ENCODE assay signal across 29 mouse cellular contexts in the genomic region with DNA sequence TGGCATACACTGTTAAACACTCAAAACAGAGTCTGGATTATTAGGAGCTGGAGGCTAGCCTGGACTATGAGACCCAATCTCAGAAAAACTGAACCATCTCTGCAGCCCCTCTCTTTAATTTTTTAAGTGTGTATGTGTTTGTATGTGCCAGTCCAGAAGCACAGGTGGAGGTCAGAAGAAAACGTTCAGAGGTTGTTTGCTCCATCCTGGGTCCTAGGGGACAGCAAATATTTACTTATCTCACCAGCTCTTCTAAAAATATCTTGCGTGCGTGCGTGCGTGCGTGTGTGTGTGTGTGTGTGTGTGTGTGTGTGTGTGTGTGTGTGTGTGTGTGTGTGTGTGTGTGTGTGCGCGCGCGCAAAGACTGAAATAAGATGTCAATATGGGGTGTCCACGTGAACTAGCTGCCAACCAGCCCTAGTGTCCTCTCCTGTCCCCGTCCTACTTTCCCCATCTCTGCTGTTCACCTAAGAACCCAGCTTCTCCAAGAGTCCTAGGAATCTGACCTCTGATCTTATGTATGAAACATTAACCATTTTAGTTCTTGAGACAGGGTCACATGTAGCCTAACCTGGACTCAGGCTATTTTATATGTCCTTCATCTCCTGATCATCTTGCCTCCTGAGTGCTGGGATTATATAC. TPM values are rescaled to one million over a fixed set of nuclear protein-coding genes. Genes with fewer than 3 reads are reported as not detected.
DNase-seq lines count a peak whose midpoint lies in the region; ATAC-seq and TF ChIP-seq lines count a peak whose summit lies in the region.
"Had no signal": no experiment of that assay in that cellular context is flagged by ENCODE, and none has a peak within 500 bp of the region (broad histone marks: within the 10 kb centered on the region; RNA-seq: fewer than 3 reads in every experiment).

No protein-coding gene starts in this region.

- H3K36me3 ChIP-seq in heart, postnatal 0 days (replicated peaks; ENCODE audit: control insufficient read depth, insufficient read depth, low read length), result peaks cover 69% of the 10 kb centered on the region
- H3K36me3 ChIP-seq in kidney, embryonic 15.5 days, result peaks cover 95% of the 10 kb centered on the region
- peaks cover 93% of the 10 kb centered on the region for H3K36me3 ChIP-seq in liver, embryonic 15.5 days (replicated peaks)
- peaks cover 98% of the 10 kb centered on the region for H3K36me3 ChIP-seq in liver, embryonic 12.5 days

- DNase-seq in heart, postnatal 0 days (ENCODE audit: low spot score), result peak; percentile 27
- no peak for DNase-seq in heart, adult 8-10 months (ENCODE audit: low spot score)
- DNase-seq in kidney, adult 18-20 months, result no peak
- no peak for DNase-seq in gastrocnemius, postnatal 10 days
- DNase-seq: adrenal gland, adult 2 months; adrenal gland, postnatal 36 days; cerebellum, adult 18-20 months; cerebellum, postnatal 10 days; gastrocnemius, adult 2 months; layer of hippocampus, postnatal 36 days; left cerebral cortex, postnatal 4 days; right cerebral cortex, postnatal 25 days had no signal

- H3K4me2 ChIP-seq in heart, postnatal 0 days (ENCODE audit: low read depth, low read length), result no peak overlapping the region
- H3K4me2 ChIP-seq in kidney, embryonic 15.5 days, result no peak overlapping the region
- H3K4me2 ChIP-seq in liver, embryonic 15.5 days, result no peak overlapping the region
- H3K4me2 ChIP-seq in liver, embryonic 12.5 days, result no peak overlapping the region
- H3K4me2 ChIP-seq: embryonic facial prominence, embryonic 13.5 days; forebrain, embryonic 15.5 days; hindbrain, embryonic 14.5 days; lung, embryonic 15.5 days; midbrain, embryonic 11.5 days; stomach, embryonic 15.5 days had no signal

- H3K27me3 ChIP-seq in heart, postnatal 0 days (ENCODE audit: control insufficient read depth, insufficient read depth, low read length), result no peaks in the 10 kb centered on the region
- H3K27me3 ChIP-seq in kidney, embryonic 15.5 days, result no peaks in the 10 kb centered on the region
- H3K27me3 ChIP-seq in liver, embryonic 15.5 days, result no peaks in the 10 kb centered on the region
- H3K27me3 ChIP-seq in liver, embryonic 12.5 days (replicated peaks), result no peaks in the 10 kb centered on the region
- H3K27me3 ChIP-seq: CH12.LX; embryonic facial prominence, embryonic 13.5 days; forebrain, embryonic 15.5 days; lung, embryonic 15.5 days; stomach, embryonic 15.5 days had no signal

- no peak overlapping the region for H3K9ac ChIP-seq in heart, postnatal 0 days (replicated peaks; ENCODE audit: low read depth, low read length)
- no peak overlapping the region for H3K9ac ChIP-seq in kidney, embryonic 15.5 days
- H3K9ac ChIP-seq in liver, embryonic 15.5 days, result no peak overlapping the region
- no peak overlapping the region for H3K9ac ChIP-seq in liver, embryonic 12.5 days
- H3K9ac ChIP-seq: embryonic facial prominence, embryonic 13.5 days; forebrain, embryonic 15.5 days; hindbrain, embryonic 14.5 days; lung, embryonic 15.5 days; stomach, embryonic 15.5 days had no signal

- H3K27ac ChIP-seq in heart, postnatal 0 days (ENCODE audit: low read depth), result no peak overlapping the region; the same call in 1 of the 2 replicates
- no peak overlapping the region for H3K27ac ChIP-seq in kidney, embryonic 15.5 days
- peak overlapping the region; percentile 46; the same call in 1 of the 2 replicates for H3K27ac ChIP-seq in liver, embryonic 15.5 days (replicated peaks)
- H3K27ac ChIP-seq in liver, embryonic 12.5 days, result no peak overlapping the region
- H3K27ac ChIP-seq: embryonic facial prominence, embryonic 13.5 days; forebrain, embryonic 10.5 days; forebrain, embryonic 15.5 days; gastrocnemius, adult 2 months; heart, embryonic 10.5 days; hindbrain, embryonic 14.5 days; lung, embryonic 15.5 days; stomach, embryonic 15.5 days had no signal

- no peak overlapping the region for H3K4me3 ChIP-seq in heart, postnatal 0 days (ENCODE audit: low read depth, low read length)
- H3K4me3 ChIP-seq in kidney, embryonic 15.5 days (replicated peaks), result no peak overlapping the region
- H3K4me3 ChIP-seq in liver, embryonic 15.5 days (replicated peaks), result no peak overlapping the region
- H3K4me3 ChIP-seq in liver, embryonic 12.5 days, result no peak overlapping the region
- H3K4me3 ChIP-seq: embryonic facial prominence, embryonic 13.5 days; forebrain, embryonic 10.5 days; forebrain, embryonic 15.5 days; gastrocnemius, adult 2 months; heart, embryonic 10.5 days; lung, embryonic 15.5 days; stomach, embryonic 15.5 days had no signal

- no peak for ATAC-seq in heart, postnatal 0 days (ENCODE audit: insufficient read depth, low read depth)
- ATAC-seq in kidney, embryonic 15.5 days (replicated peaks; ENCODE audit: low FRiP score), result 0 out of 2 replicates have a peak, but pooled peaks have one; percentile 18
- peak; percentile 54; the same call in 1 of the 2 replicates for ATAC-seq in liver, embryonic 15.5 days (ENCODE audit: insufficient read depth)
- no peak for ATAC-seq in liver, embryonic 12.5 days
- ATAC-seq: activated CD4-positive, CD25-positive, alpha-beta regulatory T cell, adult 4 months; forebrain, embryonic 15.5 days; inflammation-experienced regulatory T-cells, adult 6 months; midbrain, embryonic 16.5 days had no signal

- H3K4me1 ChIP-seq in heart, postnatal 0 days (ENCODE audit: control insufficient read depth, insufficient read depth), result no peaks in the 10 kb centered on the region
- H3K4me1 ChIP-seq in kidney, embryonic 15.5 days, result no peaks in the 10 kb centered on the region
- 0 out of 2 replicates have a peak, but pooled peaks cover 6% of the 10 kb centered on the region for H3K4me1 ChIP-seq in liver, embryonic 15.5 days (replicated peaks)
- no peaks in the 10 kb centered on the region for H3K4me1 ChIP-seq in liver, embryonic 12.5 days
- H3K4me1 ChIP-seq: embryonic facial prominence, embryonic 13.5 days; forebrain, embryonic 10.5 days; heart, embryonic 10.5 days; lung, embryonic 15.5 days; stomach, embryonic 15.5 days had no signal

- no peak for TF ChIP-seq CTCF in heart, postnatal 0 days (IDR thresholded peaks at IDR 0.05; ENCODE audit: low read depth)

- no peaks in the 10 kb centered on the region for H3K9me3 ChIP-seq in heart, postnatal 0 days (replicated peaks; ENCODE audit: control insufficient read depth, low read length)
- no peaks in the 10 kb centered on the region for H3K9me3 ChIP-seq in kidney, embryonic 15.5 days (replicated peaks)
- no peaks in the 10 kb centered on the region for H3K9me3 ChIP-seq in liver, embryonic 15.5 days (replicated peaks)
- no peaks in the 10 kb centered on the region for H3K9me3 ChIP-seq in liver, embryonic 12.5 days (replicated peaks)
- H3K9me3 ChIP-seq: embryonic facial prominence, embryonic 13.5 days; forebrain, embryonic 10.5 days; forebrain, embryonic 15.5 days; heart, embryonic 10.5 days; lung, embryonic 15.5 days; stomach, embryonic 15.5 days had no signal

- 63% methylated on average over 12 of the region's 12 CpGs for WGBS in heart, postnatal 0 days
- 83% methylated on average over 12 of the region's 12 CpGs for WGBS in kidney, embryonic 15.5 days
- 80% methylated on average over 12 of the region's 12 CpGs for WGBS in liver, embryonic 15.5 days (ENCODE audit: insufficient replicate concordance)
- 75% methylated on average over 12 of the region's 12 CpGs for WGBS in liver, embryonic 12.5 days (ENCODE audit: insufficient replicate concordance)

- no peak for TF ChIP-seq EP300 in heart, postnatal 0 days (IDR thresholded peaks at IDR 0.05; ENCODE audit: low read depth)

RNA-seq across cellular contexts. Expression of a gene that starts 11.3 kb away (rescaled TPM):
- total RNA-seq in heart, postnatal 0 days (2014; rRNA removed; ENCODE audit: low replicate concordance), result 9.3 and 30.2 TPM in 2 replicates
- 20.3 and 22.5 TPM in 2 replicates for polyA plus RNA-seq in heart, postnatal 0 days (2015; fragmentation: Nextera tagmentation; extraction: Ambion mirVana)
- 1 to 10 TPM; 5.4 to 8.1 (median 6.3) TPM for total RNA-seq in heart, adult 8-10 months (2022)
- 75.2 and 75.5 TPM in 2 replicates for polyA plus RNA-seq in kidney, embryonic 15.5 days (2015; fragmentation: Nextera tagmentation; extraction: Ambion mirVana)
- polyA plus RNA-seq in liver, embryonic 15.5 days (2015; fragmentation: Nextera tagmentation; extraction: Ambion mirVana), result 15.6 and 18.7 TPM in 2 replicates
- polyA plus RNA-seq in liver, embryonic 12.5 days (2016; fragmentation: Nextera tagmentation; extraction: Ambion mirVana), result 22.7 and 24.0 TPM in 2 replicates
- 1 to 10 TPM; 2.5 to 4.6 TPM for total RNA-seq in gastrocnemius, postnatal 10 days (2021)

RNA-seq across cellular contexts. Expression of a gene that starts 26.1 kb away (rescaled TPM):
- 63.4 and 75.1 TPM in 2 replicates for total RNA-seq in heart, postnatal 0 days (2014; rRNA removed; ENCODE audit: low replicate concordance)
- polyA plus RNA-seq in heart, postnatal 0 days (2015; fragmentation: Nextera tagmentation; extraction: Ambion mirVana), result 40.8 and 43.9 TPM in 2 replicates
- total RNA-seq in heart, adult 8-10 months (2022), result 10 to 100 TPM; 38.2 to 44.5 (median 43.4) TPM
- polyA plus RNA-seq in kidney, embryonic 15.5 days (2015; fragmentation: Nextera tagmentation; extraction: Ambion mirVana), result 66.1 and 67.6 TPM in 2 replicates
- polyA plus RNA-seq in liver, embryonic 15.5 days (2015; fragmentation: Nextera tagmentation; extraction: Ambion mirVana), result 25.2 and 29.0 TPM in 2 replicates
- polyA plus RNA-seq in liver, embryonic 12.5 days (2016; fragmentation: Nextera tagmentation; extraction: Ambion mirVana), result 30.7 and 32.6 TPM in 2 replicates
- total RNA-seq in gastrocnemius, postnatal 10 days (2021), result 10 to 100 TPM; 44.8 to 46.5 TPM

RNA-seq across cellular contexts. Expression of a gene that starts 43.8 kb away (rescaled TPM):
- total RNA-seq in heart, postnatal 0 days (2014; rRNA removed; ENCODE audit: low replicate concordance), result 3.7 and 12.4 TPM in 2 replicates
- 17.6 and 21.6 TPM in 2 replicates for polyA plus RNA-seq in heart, postnatal 0 days (2015; fragmentation: Nextera tagmentation; extraction: Ambion mirVana)
- total RNA-seq in heart, adult 8-10 months (2022), result 10 to 100 TPM; 10.8 to 23.0 (median 16.2) TPM
- polyA plus RNA-seq in kidney, embryonic 15.5 days (2015; fragmentation: Nextera tagmentation; extraction: Ambion mirVana), result 38.2 and 40.3 TPM in 2 replicates
- polyA plus RNA-seq in liver, embryonic 15.5 days (2015; fragmentation: Nextera tagmentation; extraction: Ambion mirVana), result 11.6 and 12.7 TPM in 2 replicates
- 18.1 and 18.9 TPM in 2 replicates for polyA plus RNA-seq in liver, embryonic 12.5 days (2016; fragmentation: Nextera tagmentation; extraction: Ambion mirVana)
- total RNA-seq in gastrocnemius, postnatal 10 days (2021), result 10 to 100 TPM; 10.9 to 11.6 TPM

RNA-seq across cellular contexts. Expression of a gene that starts 43.8 kb away (rescaled TPM):
- total RNA-seq in heart, postnatal 0 days (2014; rRNA removed; ENCODE audit: low replicate concordance), result 25.3 and 28.1 TPM in 2 replicates
- 21.2 and 24.9 TPM in 2 replicates for polyA plus RNA-seq in heart, postnatal 0 days (2015; fragmentation: Nextera tagmentation; extraction: Ambion mirVana)
- total RNA-seq in heart, adult 8-10 months (2022), result 10 to 100 TPM; 16.4 to 23.3 (median 17.3) TPM
- polyA plus RNA-seq in kidney, embryonic 15.5 days (2015; fragmentation: Nextera tagmentation; extraction: Ambion mirVana), result 97.3 and 103 TPM in 2 replicates
- 37.5 and 41.4 TPM in 2 replicates for polyA plus RNA-seq in liver, embryonic 15.5 days (2015; fragmentation: Nextera tagmentation; extraction: Ambion mirVana)
- polyA plus RNA-seq in liver, embryonic 12.5 days (2016; fragmentation: Nextera tagmentation; extraction: Ambion mirVana), result 62.0 and 63.5 TPM in 2 replicates
- total RNA-seq in gastrocnemius, postnatal 10 days (2021), result 10 to 100 TPM; 18.6 to 22.5 TPM

RNA-seq across cellular contexts. Expression of a gene that starts 56.7 kb away (rescaled TPM):
- 0.04 TPM in 2 replicates for total RNA-seq in heart, postnatal 0 days (2014; rRNA removed; ENCODE audit: low replicate concordance)
- 0.05 and 0.12 TPM in 2 replicates for polyA plus RNA-seq in heart, postnatal 0 days (2015; fragmentation: Nextera tagmentation; extraction: Ambion mirVana)
- total RNA-seq in heart, adult 8-10 months (2022), result under 1 TPM; 0.22 to 0.91 (median 0.50) TPM
- 2.7 and 2.9 TPM in 2 replicates for polyA plus RNA-seq in kidney, embryonic 15.5 days (2015; fragmentation: Nextera tagmentation; extraction: Ambion mirVana)
- 0.05 and 0.10 TPM in 2 replicates for polyA plus RNA-seq in liver, embryonic 15.5 days (2015; fragmentation: Nextera tagmentation; extraction: Ambion mirVana)
- 0.14 and 0.30 TPM in 2 replicates for polyA plus RNA-seq in liver, embryonic 12.5 days (2016; fragmentation: Nextera tagmentation; extraction: Ambion mirVana)
- total RNA-seq in gastrocnemius, postnatal 10 days (2021), result 1 to 10 TPM in 1 of 2 experiments, under 1 TPM in 1; 0.96 to 1.1 TPM
- total RNA-seq: megakaryocyte, adult 5-6 weeks; neutrophil, adult 5-6 weeks had no signal

Comparison
In these comparisons a context has a peak if more than half of its experiments do, and no peak if none do; other contexts are left out.
1. ATAC-seq: peak in kidney, embryonic 15.5 days (single experiment) and liver, embryonic 15.5 days (single experiment); none in heart, postnatal 0 days (single experiment) and liver, embryonic 12.5 days (single experiment).